Mouse (Mus musculus) right cerebral cortex, adult 2 months (tissue): ENCODE data around the gene Med19.
A peak's percentile ranks its signal among the peaks of the same experiment; 100 is the strongest.
"Not testable (repeated sequence)": the region's sequence is repeated elsewhere in the genome, so short reads cannot be mapped to it uniquely, and the experiment has no call there.

ENCODE experiments used
- DNase-seq, 2 experiments: peaks; one replicate each; pipeline ENCODE4 v3.0.0; 2021 to 2022; ENCODE audit warnings: low spot score in 2 of 2

Med19 gene

GRCm38 (mm10) chr2:84716423-84717355 is 38.5 kb downstream of the Med19 start:
- no peak for DNase-seq

- DNase-seq = no peak
These were observed 39.2 kb downstream of the Med19 start for GRCm38 (mm10) chr2:84717357-84717756.

DNA sequence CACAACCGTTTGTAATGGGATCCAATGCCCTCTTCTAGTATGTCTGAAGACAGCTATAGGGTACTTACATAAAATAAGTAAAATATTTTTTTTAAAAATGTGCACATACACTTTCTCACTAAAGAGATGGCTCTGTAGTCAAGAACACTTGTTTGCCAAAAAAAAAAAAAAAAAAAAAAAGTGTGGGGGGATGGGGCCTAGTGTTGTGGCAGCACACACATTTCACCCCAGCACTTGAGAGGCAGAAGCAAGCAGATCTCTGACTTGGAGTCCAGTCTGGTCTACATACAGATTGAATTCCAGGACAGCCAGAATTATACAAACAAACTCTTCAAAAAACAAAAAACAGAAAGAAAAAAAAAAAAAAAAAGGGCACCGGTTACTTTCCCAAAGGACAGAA is 42.5 kb downstream of the Med19 start:
- no peak for DNase-seq

- no peak for DNase-seq
These were observed 43.0 kb downstream of the Med19 start for GRCm38 (mm10) chr2:84721182-84721581.

DNA sequence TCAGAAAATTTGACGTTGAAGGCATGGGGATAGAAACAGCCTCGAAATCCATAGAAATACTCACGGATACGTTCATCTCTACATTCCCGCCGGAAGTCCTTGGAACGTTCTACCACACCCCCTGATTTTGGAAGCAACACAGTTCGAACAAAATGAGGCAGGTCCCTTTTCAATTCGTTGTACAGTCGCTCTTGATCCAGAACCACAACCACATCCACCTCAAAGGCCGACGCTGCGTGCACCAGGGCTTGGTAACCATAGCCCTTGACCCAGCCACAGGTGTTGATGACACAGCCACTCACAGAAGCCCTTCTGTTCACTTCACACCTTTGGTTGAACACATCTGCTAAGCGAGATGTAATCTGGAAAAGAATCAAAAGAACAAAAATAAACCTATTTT is 45.7 kb downstream of the Med19 start:
- no peak for DNase-seq

DNA sequence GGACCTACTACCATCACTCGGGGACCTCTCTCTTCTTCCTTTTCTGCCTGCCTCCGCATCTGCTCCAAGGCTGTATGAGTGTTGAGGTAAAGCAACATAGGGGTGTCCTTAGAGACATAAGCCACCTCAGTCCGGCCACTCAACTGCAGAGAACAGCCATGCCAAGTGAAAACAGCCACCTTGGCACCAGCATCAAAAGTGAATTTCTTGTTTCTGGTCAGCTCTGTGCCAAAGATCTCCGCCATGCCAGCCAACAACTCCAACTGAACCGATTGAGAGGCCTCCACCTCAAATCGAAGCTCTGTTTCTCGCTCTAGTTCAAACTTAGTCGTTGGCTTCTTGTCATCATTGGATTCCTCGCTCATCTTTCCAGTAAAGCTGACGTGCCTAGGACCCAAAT is 47.6 kb downstream of the Med19 start:
- no peak for DNase-seq

DNA sequence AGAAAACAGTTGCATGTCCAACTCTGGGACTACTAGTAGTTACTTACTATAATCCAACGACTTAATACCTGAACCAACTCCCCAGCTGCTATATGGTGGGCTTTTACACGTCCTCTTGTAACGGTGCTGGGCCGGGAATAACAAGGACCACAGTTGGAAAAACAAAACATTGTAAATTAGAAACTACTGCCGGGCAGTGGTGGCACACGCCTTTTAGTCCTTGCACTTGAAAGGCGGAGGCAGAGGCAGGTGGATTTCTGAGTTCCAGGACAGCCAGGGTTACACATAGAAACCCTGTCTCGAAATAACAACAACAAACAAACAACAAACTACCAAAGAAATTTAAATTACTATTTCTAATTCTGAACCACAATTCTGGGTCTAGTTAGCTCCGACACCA is 48.5 kb downstream of the Med19 start:
- no peak for DNase-seq

GRCm38 (mm10) chr2:84727172-84727858 is 49.1 kb downstream of the Med19 start, which contains the start of gene Clp1:
Gene Clp1 (minus strand): TSS chr2:84727350.
- DNase-seq = peak; percentile 97 to 99

DNA sequence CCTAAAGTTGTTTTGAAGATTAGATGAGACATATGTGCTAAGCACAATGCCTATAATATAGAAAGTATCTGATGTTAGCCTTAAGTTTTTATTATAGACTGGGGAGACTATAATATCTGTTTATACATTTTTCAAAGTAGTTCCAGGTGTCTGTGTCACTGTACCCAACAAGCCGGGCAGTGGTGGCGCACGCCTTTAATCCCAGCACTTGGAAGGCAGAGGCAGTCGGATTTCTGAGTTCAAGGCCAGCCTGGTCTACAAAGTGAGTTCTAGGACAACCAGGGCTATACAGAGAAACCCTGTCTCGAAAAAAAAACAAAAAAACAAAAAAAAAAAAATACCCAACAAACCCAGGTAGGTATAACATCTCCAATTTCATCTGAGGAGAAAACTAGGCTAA is 50.0 kb downstream of the Med19 start:
- DNase-seq = not testable (repeated sequence)

- no peak for DNase-seq
These were observed 53.0 kb downstream of the Med19 start for GRCm38 (mm10) chr2:84731206-84731605.

- no peak for DNase-seq
These were observed 54.2 kb downstream of the Med19 start for GRCm38 (mm10) chr2:84732394-84732793.

- peak; percentile 75 to 82 for DNase-seq
These were observed 55.5 kb downstream of the Med19 start, which contains the start of gene Ypel4 for GRCm38 (mm10) chr2:84733579-84734300. Gene Ypel4 (plus strand): TSS chr2:84734058.

- peak; percentile 49 to 64 for DNase-seq
These were observed 56.2 kb downstream of the Med19 start for GRCm38 (mm10) chr2:84734351-84734864.

DNA sequence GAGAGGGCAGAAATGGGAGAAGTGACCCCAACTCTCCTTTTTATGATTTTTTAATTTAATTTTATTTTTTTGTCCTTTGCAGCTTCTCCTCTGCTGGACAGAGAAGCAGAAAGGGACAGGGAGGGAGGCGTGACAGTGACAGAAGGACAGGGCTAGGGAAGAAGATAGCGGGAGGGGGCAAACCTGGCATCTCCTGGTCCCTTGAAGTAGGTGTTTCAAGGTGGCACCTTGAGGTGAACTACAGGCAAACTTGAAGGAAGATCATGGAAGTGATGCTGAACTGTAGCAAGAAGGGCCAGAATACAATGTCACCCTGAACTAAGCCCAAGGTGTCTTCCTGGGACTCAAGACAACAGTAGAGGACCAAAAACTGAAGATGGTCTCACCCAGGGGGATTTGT is 56.7 kb downstream of the Med19 start:
- DNase-seq = no peak

GRCm38 (mm10) chr2:84735346-84735920 is 57.2 kb downstream of the Med19 start:
- no peak for DNase-seq

DNA sequence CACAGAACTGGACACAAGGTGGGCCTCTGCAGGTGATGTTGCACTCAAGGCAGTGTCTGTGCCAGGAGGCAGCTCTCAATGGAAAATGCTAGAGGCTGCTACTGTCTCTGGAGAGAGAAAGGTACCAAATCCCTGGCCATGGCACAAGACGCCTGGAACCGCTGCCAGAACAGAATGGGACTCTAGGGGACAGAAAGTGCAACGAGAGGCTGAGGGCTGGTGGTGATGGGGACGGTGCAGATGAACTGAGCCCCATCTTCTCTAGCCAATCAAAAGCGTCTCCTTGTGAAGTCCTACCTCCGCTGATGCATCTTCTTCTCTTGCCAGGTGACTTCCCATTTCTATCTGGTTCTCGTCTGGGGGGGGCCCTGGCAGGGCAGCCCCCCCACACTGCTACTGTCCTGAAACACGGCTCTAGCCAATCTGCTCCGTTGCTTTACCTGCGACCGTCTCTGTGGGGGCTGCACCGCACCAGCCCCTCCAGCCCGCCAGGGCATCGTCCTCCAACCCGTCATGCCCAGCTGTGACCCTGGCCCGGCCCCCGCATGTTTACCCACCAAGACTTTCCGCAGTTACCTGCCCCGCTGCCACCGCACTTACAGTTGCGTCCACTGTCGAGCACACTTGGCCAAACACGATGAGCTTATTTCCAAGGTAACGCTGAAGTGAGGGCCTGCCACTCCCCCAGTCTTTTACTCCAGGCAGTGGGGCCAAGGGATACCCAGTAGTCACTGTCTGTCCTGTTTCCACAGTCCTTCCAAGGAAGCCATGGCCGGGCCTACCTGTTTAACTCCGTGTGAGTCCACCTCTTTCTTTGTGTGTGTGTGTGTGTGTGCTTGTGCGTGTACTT is 58.3 kb downstream of the Med19 start:
- DNase-seq = no peak

DNA sequence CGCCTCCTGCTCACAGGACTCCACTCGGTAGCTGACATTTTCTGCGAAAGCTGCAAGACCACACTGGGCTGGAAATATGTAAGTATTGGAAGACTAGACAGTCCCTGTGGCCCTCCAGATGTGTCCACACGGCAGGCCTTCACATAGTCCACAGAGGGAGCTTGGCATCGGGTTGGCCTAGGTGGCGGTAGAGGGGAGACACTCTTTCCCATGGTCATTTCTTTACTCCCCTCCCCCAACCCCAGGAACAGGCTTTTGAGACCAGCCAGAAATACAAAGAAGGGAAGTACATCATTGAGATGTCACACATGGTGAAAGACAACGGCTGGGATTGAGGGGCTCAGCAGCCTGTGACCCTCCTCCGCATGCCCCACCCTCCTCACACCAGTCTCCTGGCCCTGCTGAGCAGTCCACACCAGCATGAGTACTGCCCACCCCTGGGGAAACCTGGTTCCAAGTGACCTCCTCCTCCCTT is 59.3 kb downstream of the Med19 start:
- DNase-seq = no peak
